Mouse (Mus musculus): ENCODE results near the gene Jhy.

- TF ChIP-seq POLR2A (IDR thresholded peaks at IDR 0.05; ENCODE audit: insufficient read depth, low read depth, low read length) (no peak), CTCF (IDR thresholded peaks at IDR 0.05; ENCODE audit: insufficient read depth, low read depth, low read length) (no peak)
These were observed 47.9 kb upstream of the Jhy start for GRCm38 (mm10) chr9:41011512-41012436.

All from olfactory bulb, adult 2 months (tissue).